Mouse (Mus musculus) hindbrain, embryonic 16.5 days (tissue): ENCODE results near the gene Pwp1. TPM values are rescaled to one million over a fixed set of nuclear protein-coding genes. Genes with fewer than 3 reads are reported as not detected.

Source experiments
- ATAC-seq: fragments of 200-750 bp; cut with Nextera tagmentation; 2 replicates; pipeline ENCODE4 v1.8.0; 2017; ENCODE audit warnings: moderate TSS enrichment, moderate library complexity
- H3K27ac ChIP-seq: fragments of 300-500 bp; sonication (generic); 2 replicates; pipeline ENCODE4 v1.5.1; 2014; ENCODE audit warnings: low read depth, mild to moderate bottlenecking, control low read depth, low read length, moderate library complexity
- H3K27me3 ChIP-seq: fragments of 300-500 bp; sonication (generic); replicated peaks from 2 replicates; pipeline ENCODE4 v1.6.1; 2014; ENCODE audit warnings: low read length; ENCODE audit not compliant: control insufficient read depth, insufficient read depth
- H3K36me3 ChIP-seq: fragments of 300-500 bp; sonication (generic); 2 replicates; pipeline ENCODE4 v1.6.1; 2014; ENCODE audit warnings: mild to moderate bottlenecking, low read length, moderate library complexity, mixed read lengths; ENCODE audit not compliant: control insufficient read depth, insufficient read depth
- H3K4me1 ChIP-seq: fragments of 300-500 bp; sonication (generic); 2 replicates; pipeline ENCODE4 v1.6.1; 2014; ENCODE audit warnings: low read depth, low read length; ENCODE audit not compliant: control insufficient read depth, insufficient read depth
- H3K4me2 ChIP-seq: fragments of 300-500 bp; sonication (generic); 2 replicates; pipeline ENCODE4 v1.6.1; 2014; ENCODE audit warnings: mild to moderate bottlenecking, low read length, control low read depth, moderate library complexity
- H3K4me3 ChIP-seq: fragments of 300-500 bp; sonication (generic); 2 replicates; pipeline ENCODE4 v1.5.1; 2014; ENCODE audit warnings: mild to moderate bottlenecking, low read length, control low read depth, moderate library complexity
- H3K9ac ChIP-seq: fragments of 300-500 bp; sonication (generic); 2 replicates; pipeline ENCODE4 v1.6.1; 2014; ENCODE audit warnings: low read depth, mild to moderate bottlenecking, control low read depth, low read length, moderate library complexity
- H3K9me3 ChIP-seq: fragments of 300-500 bp; sonication (generic); 2 replicates; pipeline ENCODE4 v1.6.1; 2014; ENCODE audit warnings: mild to moderate bottlenecking, low read length, moderate library complexity; ENCODE audit not compliant: control insufficient read depth
- WGBS: fragments of 180-500 bp; shearing (Covaris S2); extraction: QIAGEN DNeasy Blood & Tissue Kit; methylation state at CpG from one replicate; pipeline ENCODE4 v1.1.7; 2014; 5-methylcytosine and 5-hydroxymethylcytosine counted together
- polyA plus RNA-seq: library from polyadenylated mRNA; unstranded; fragments of >200 nt; fragmentation: Nextera tagmentation; extraction: Ambion mirVana; gene quantifications from 2 replicates; pipeline ENCODE4 v1.2.1, GENCODE M21; 2015

The Pwp1 gene
- polyA plus RNA-seq, 1 experiment from 2014 or later = 63.7 TPM

- Histone ChIP-seq H3K4me1 (peaks cover 12% of the 10 kb centered on the region), H3K4me2 (no peak overlapping the region), H3K27me3 (no peaks in the 10 kb centered on the region), H3K27ac (no peak overlapping the region), H3K9ac (no peak overlapping the region), H3K4me3 (no peak overlapping the region), H3K9me3 (no peaks in the 10 kb centered on the region), H3K36me3 (peaks cover 39% of the 10 kb centered on the region)
- WGBS = 90% methylated on average over 5 of the region's 5 CpGs
- ATAC-seq = no peak
Measured at GRCm38 (mm10) chr10:85875812-85876211, 46.5 kb downstream of the Pwp1 start.

GRCm38 (mm10) chr10:85879886-85880486, 50.7 kb downstream of the Pwp1 start:
- Histone ChIP-seq H3K4me2 (no peak overlapping the region), H3K9ac (no peak overlapping the region), H3K4me3 (no peak overlapping the region), H3K9me3 (no peaks in the 10 kb centered on the region), H3K4me1 (no peaks in the 10 kb centered on the region), H3K27me3 (no peaks in the 10 kb centered on the region), H3K27ac (no peak overlapping the region), H3K36me3 (peaks cover 56% of the 10 kb centered on the region)
- WGBS = 91% methylated on average over 8 of the region's 8 CpGs
- ATAC-seq = no peak

GRCm38 (mm10) chr10:85916498-85917309, 87.4 kb downstream of the Pwp1 start, which contains the start of gene Prdm4:
Prdm4 (minus strand) TSS chr10:85917142.
- peak within 1 kb of the TSS; percentile 99 for H3K4me3 ChIP-seq
- no peaks in the 10 kb centered on the region for H3K9me3 ChIP-seq
- H3K27me3 ChIP-seq = no peaks in the 10 kb centered on the region
- peaks cover 11% of the 10 kb centered on the region for H3K36me3 ChIP-seq
- H3K27ac ChIP-seq = peak within 1 kb of the TSS; percentile 88
- peaks cover 11% of the 10 kb centered on the region for H3K4me1 ChIP-seq
- H3K4me2 ChIP-seq = peak within 1 kb of the TSS; percentile 76
- under 1% methylated on average over 74 of the region's 90 CpGs for WGBS
- peak; percentile 100 for ATAC-seq
- H3K9ac ChIP-seq = peak within 1 kb of the TSS; percentile 95

- no peak for ATAC-seq
Measured at GRCm38 (mm10) chr10:85927676-85928445, 98.6 kb downstream of the Pwp1 start, which contains the start of gene Ascl4. Ascl4 (plus strand) TSS chr10:85927681.

GRCm38 (mm10) chr10:85928499-85929207, 99.4 kb downstream of the Pwp1 start:
- H3K36me3 ChIP-seq = no peaks in the 10 kb centered on the region
- under 1% methylated on average over 63 of the region's 63 CpGs for WGBS
- H3K27ac ChIP-seq = peak overlapping the region; percentile 36; the same call in 1 of the 2 replicates
- H3K4me2 ChIP-seq = peak overlapping the region; percentile 98
- H3K27me3 ChIP-seq = no peaks in the 10 kb centered on the region
- ATAC-seq = peak; percentile 96
- no peaks in the 10 kb centered on the region for H3K9me3 ChIP-seq
- peaks cover 12% of the 10 kb centered on the region for H3K4me1 ChIP-seq
- peak overlapping the region; percentile 65 for H3K4me3 ChIP-seq
- H3K9ac ChIP-seq = peak overlapping the region; percentile 67

More at GRCm38 (mm10) chr10:85927676-85928445, 98.6 kb downstream of the Pwp1 start, which contains the start of gene Ascl4:
- Histone ChIP-seq H3K27ac (peak within 1 kb of the TSS; percentile 36; the same call in 1 of the 2 replicates), H3K4me3 (peak within 1 kb of the TSS; percentile 65), H3K27me3 (no peaks in the 10 kb centered on the region), H3K36me3 (no peaks in the 10 kb centered on the region), H3K4me2 (peak within 1 kb of the TSS; percentile 98), H3K4me1 (peaks cover 12% of the 10 kb centered on the region), H3K9me3 (no peaks in the 10 kb centered on the region), H3K9ac (peak within 1 kb of the TSS; percentile 67)
- WGBS = 2% methylated on average over 23 of the region's 23 CpGs

GRCm38 (mm10) chr10:85929208-85929591, 99.9 kb downstream of the Pwp1 start:
- H3K4me1 ChIP-seq = peaks cover 12% of the 10 kb centered on the region
- H3K27me3 ChIP-seq = no peaks in the 10 kb centered on the region
- no peaks in the 10 kb centered on the region for H3K9me3 ChIP-seq
- H3K27ac ChIP-seq = no peak overlapping the region
- H3K4me2 ChIP-seq = peak overlapping the region; percentile 98
- peak overlapping the region; percentile 27 for H3K9ac ChIP-seq
- WGBS = 46% methylated on average over 11 of the region's 11 CpGs
- no peaks in the 10 kb centered on the region for H3K36me3 ChIP-seq
- H3K4me3 ChIP-seq = peak overlapping the region; percentile 65
- ATAC-seq = no peak

- Histone ChIP-seq H3K4me3 (no peak overlapping the region), H3K9me3 (no peaks in the 10 kb centered on the region), H3K36me3 (no peaks in the 10 kb centered on the region), H3K9ac (no peak overlapping the region), H3K4me2 (no peak overlapping the region), H3K27ac (no peak overlapping the region), H3K4me1 (peaks cover 12% of the 10 kb centered on the region), H3K27me3 (no peaks in the 10 kb centered on the region)
- no peak for ATAC-seq
- WGBS = 95% methylated on average over 11 of the region's 11 CpGs
Measured at GRCm38 (mm10) chr10:85929962-85930361, 100.7 kb downstream of the Pwp1 start.

- no peak for ATAC-seq
- Histone ChIP-seq H3K4me1 (no peaks in the 10 kb centered on the region), H3K27ac (no peak overlapping the region), H3K27me3 (no peaks in the 10 kb centered on the region), H3K4me2 (no peak overlapping the region), H3K9ac (no peak overlapping the region), H3K36me3 (peaks cover 48% of the 10 kb centered on the region), H3K9me3 (no peaks in the 10 kb centered on the region), H3K4me3 (no peak overlapping the region)
- 94% methylated on average over 6 of the region's 6 CpGs for WGBS
Measured at GRCm38 (mm10) chr10:85936280-85936965, 107.1 kb downstream of the Pwp1 start.
